Mouse (Mus musculus): ENCODE data around the gene Opalin.

The Opalin gene

DNA sequence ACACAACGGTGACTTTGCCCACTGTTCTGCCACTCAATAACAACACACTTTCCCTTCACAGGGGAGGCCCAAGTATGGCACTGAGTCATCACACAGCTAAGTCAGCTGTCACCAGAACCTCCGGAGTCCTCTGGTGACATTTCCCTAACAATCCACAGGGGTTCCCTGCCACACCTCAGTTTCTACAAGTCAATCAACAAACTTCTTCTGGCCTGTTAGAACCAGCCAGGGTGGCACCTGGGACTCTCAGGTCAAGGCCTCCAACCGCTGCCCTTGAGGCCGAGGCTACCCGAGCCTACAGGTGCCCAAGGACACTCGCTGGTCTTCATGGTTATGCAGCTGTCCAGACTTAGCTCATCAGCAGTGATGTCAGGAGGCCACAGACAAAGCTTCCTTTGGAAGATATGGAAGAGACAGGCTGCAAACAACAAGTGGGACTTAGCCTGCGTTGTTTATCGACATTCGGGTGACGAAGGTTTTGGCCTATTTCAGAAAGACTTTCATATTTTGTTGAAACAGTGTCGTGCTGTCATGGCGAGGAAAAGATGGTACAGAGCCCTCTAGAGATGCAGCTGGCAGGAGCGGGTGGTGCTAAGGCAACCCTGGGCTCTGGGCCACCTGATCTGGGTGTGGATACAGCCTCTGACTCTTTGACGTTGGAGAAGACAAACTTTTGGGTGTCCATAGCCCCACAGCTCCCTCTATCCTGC lies 3.0 kb downstream of the Opalin start:
- no peak for DNase-seq (ENCODE audit: low spot score)

DNA sequence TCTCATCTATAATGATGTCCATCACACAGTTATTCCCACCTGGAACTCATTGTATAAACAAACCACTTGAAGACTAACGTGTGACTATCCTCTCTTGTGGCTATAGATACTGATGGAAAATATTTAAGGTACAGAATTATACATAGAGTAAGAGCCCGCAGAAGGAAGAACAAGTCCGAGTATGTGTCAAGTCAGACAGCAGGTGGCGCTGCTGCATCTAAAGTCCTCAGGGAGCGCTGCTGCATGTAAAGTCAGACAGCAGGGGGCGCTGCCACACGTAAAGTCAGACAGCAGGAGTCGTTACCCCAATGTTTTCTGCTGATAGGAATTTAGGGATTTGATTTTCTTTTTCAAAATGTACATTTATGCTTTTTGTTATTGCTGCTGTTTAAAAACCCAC lies 5.4 kb downstream of the Opalin start:
- peak; percentile 97 for DNase-seq (ENCODE audit: low spot score)

DNA sequence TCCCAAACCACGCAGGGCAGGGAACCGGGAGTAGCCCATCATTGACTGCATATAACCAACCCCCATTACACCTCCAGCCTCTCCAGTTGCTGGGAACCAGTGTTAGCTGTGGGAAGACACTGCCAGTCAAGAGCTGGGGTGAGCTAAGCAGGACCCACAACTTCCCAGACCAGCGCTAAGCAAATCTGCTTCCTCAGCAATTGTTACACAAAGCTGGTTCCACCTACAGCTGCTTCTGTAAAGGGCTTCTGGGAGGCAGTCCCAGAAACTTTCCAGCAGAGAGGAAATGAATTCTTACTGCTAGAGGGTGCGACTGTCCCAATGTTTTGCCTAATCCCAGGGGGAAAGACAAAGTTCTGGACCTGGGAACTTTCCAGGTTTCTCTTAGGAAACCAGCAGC lies 22.2 kb downstream of the Opalin start:
- no peak for DNase-seq (ENCODE audit: low spot score)

DNA sequence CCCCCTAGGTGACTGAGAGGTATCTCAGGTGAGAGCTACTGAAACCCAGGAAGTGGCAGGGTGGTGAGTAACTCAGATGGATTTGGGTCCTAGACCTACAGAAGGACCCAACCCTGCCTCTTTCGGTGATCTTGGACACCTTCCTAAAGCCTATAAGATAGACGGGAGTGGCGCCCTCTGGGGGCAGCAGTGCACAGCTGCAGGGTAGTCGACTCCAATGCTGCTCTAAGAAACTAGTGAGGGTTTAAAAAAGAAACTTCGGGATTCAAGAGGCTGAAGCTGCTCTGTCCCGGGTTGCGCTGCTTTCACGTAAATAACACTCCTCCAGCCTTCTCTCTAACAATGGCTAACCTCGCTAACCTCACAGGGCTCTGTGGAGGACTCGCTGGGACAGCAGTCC lies 23.4 kb downstream of the Opalin start:
- DNase-seq (ENCODE audit: low spot score), result peak; percentile 60

DNA sequence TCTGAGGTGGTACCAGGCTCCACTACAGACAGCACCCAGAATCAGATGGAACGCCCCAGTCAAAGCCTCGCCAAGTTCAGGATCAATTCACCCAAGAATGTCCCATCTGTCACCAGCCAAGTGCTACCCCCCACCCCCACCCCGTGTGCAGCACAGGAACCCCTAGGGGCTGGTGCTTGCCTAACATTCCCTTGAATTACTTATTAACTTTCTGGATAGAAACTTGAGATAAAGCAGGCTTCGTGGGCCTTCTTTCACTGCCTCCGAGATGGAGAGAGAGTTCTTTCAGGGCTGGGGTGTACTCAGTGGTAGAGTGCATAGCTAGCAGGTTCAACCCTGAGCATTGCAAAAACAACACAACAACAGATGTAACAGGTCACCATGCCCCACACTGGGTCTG lies 24.7 kb downstream of the Opalin start:
- DNase-seq (ENCODE audit: low spot score), result no peak

DNA sequence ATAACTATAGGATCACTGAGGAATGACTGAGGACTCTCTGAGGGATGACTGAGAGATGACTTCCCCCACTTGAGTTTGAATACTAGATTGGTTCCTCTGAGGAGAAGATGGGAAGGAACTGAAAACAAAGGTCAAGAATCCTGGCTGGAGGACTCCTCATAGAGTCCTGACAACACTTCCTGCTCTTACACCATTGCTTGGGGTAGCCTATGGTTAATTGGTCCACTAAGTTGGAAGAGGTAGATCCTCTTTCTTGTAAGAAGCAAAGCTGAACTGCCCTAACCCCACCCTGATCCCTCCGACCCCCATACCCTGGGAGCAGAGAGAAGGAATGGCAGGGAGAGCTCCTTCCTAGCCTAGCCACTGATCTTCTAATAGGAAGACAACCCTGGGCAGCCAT lies 25.2 kb downstream of the Opalin start:
- no peak for DNase-seq (ENCODE audit: low spot score)

DNA sequence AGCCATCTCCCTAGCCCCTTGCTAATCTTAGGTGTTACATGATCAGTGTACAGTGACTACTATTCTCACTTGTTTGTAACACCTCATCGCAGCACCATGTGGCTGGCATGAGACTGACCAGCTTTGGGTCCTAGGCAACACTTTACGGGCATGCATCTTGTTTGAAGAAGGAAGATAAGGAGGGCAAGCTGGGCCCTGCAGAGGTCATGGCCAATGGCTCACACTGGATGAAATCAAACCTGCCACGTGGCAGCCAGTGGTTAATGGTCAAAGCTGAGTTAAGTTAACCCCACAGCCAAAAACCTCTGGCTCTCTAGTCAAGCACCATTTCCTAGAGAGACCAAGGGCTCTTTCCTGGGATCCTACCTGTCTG lies 28.7 kb downstream of the Opalin start:
- DNase-seq (ENCODE audit: low spot score), result no peak

DNA sequence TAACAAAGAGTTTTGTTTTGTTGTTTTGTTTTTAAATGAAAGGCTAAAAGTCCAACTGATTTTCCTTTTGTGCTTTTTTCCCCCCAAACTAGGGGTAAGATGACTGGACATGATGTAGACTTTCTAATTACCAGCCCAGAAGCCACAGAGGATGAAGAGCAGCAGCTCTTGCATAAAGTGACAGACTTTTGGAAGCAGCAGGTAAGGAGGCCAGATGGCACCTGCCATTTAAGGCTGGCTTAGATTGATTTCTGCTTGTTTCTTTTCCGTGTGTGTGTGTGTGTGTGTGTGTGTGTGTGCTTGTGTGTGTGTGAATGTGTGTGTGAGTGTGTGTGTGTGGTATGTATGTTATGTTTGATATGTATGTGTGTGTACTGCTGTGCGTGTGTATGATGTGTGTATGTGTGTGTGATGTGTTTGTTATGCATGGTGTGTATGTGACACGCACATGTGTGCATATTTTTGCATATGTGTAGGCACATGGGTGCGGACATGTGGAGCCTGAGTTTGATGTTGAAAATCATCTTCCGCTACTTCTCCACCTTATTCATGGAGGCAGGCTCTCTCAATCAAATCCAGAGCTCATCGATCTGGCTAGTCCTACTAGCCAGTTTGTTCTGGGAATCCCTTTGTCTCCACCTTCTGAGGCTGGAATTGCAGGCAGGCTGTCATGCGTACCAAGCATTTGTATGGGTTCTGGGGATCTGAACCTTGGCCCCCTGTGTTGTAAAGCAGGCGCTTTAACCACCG lies 29.3 kb downstream of the Opalin start:
- DNase-seq (ENCODE audit: low spot score), result peak; percentile 7

DNA sequence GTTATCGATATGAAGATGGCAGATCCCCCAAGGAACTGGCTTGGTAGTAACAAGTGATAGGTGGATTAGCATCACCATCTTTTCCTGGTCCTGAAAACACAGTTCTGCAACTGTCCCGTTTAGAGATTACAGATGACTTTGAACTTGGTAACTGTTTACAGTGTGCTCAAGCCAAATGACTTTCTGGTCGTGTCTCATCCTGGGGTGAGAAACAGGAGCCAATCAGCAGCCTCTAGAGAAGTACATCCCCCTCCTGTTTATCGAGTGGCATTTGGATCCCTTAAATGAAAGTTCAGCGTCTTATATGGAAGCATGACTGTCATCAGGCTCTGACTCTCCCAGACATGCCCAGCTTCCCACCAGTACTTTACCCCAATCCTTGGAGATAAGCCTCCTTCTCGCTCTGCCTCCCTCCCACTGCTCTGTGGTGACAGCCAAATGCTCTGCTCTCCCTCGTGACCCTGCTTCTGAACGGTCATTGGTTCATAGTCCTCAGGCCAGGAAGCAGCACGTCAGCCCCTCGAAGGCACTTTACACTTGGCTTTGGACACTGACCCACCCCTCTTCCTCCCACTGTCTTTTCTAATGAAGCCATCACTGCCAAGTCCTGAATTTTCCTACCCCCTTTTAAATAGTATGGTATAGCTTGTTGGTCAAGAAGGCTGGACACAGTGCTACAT lies 31.7 kb downstream of the Opalin start:
- peak; percentile 14 for DNase-seq (ENCODE audit: low spot score)

DNA sequence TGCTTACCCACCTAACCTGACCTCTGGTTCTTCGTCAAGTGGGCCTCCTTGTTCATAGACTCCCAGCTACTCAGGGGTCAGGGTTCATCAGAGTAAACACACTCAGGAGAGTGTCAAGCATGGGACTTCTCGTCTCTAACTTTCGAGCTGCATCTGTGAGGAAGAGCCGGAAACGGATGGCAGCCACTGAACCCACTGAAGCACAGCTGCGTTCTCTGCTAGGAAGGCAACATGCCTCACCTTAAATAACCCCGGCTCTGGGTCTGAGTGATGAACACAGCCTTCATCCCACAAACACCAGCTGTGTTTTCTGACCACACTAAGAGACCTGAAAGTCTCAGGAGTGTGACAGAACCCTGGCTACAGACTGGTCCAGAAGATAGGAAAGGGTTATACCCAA lies 37.8 kb downstream of the Opalin start:
- no peak for DNase-seq (ENCODE audit: low spot score)

DNA sequence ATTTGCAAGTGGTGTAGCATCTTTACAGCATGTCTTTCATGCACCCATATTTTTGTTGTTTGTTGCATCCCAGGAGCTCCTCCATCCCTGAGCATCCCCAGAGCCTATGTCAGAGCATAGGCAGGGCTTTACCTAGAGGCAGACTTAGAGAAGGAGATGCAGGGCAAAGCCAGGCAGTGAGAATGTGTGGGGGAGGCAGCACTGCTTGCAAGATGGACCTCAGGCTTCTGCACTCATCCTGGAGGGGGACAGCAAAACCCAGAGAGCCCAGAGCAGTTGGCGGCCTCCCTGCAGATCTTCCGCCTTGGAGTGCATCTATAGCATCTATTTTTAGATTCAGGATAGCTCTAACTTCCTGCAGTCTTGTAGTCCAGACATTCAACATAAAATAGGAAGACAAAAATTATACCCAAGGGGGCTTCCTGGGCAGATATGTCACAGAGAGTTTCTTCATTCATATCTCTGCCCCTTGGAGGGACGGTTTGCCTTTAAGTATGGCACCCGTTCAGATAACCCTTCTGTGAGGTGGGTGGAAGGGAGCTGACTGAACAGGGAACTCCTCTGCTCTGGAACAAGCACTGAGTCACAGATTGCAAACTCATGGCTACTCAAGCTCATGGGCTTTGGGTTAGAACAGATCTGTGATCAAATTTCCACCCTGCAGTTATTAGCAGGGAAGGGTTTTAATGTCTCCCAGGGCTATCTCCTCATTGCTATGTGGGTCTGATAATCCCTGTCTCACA lies 40.9 kb downstream of the Opalin start:
- DNase-seq (ENCODE audit: low spot score), result no peak

DNA sequence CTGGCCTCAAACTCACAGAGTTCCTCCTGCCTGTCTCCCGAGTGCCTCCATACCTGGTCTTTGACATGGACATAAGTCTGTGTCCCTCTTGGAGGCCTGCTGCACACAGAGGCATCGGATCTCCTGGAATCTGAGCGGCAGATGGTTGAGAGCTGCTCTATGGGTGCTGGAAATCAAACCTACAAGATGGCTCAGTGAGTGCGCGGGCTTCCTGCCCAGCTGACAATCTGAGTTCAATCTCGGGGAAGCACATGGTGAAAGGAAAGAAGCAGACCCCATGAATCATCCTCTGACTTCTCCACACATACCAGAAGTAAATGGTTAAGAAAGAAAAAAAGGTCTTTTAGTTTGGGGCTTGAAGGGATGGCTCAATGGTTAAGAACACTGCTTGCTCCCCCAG lies 45.0 kb downstream of the Opalin start:
- DNase-seq (ENCODE audit: low spot score), result no peak

DNA sequence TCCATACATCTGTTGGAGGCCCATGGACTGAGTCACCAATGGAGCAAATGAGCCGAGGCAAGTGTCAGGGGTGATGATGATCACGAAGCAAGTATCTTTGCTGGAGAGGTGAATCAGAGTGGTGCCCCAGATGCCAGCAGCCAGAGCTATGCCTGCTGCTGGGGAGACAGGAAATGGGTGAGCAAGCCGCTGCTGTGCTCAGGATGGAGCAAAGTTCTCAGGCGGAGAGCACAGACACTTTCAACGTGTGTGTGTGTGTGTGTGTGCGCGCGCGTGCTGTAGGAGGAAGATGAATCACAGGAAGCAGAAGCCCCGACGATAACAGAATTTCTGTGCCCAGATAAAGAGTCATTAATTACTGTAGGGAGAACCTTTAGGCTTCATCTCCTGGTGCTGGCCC lies 45.9 kb downstream of the Opalin start:
- no peak for DNase-seq (ENCODE audit: low spot score)

DNA sequence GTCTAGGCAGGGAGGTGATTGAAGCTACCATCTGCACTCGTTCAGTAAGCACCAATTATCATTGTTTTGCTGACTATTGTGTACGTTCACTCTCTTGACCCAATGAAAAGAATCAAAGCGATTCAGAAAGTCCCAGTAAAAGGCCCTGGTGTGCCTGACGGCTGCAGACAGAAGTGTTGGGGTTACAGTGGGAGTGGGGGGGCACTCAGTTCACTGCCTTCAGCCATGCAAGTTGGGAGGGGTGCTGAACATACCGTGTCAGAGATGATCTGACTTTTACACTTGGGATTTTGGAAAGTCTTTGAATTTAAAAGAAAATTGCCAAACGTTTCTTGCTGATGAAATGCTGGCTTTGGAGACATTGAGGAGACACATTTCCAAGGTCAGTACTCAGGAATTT lies 46.8 kb downstream of the Opalin start:
- DNase-seq (ENCODE audit: low spot score), result no peak

DNA sequence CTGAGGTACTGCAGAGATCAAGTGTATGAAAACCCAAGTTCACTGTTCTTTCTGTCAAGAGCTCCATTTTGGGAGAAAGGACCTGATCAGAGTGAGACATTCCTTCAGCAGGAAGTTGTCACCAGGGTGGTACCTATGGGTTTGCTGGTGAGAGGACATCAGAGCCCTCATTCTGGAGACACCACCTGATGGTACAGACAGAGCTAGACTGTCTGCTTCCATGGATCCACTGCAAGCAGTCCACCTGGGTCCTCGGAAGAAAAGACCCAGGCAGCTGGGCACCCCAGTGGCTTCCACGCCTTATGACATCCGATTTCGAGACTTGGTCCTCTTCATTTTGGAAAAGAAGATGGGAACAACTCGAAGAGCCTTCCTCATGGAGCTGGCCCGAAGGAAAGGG lies 47.7 kb downstream of the Opalin start, which contains the start of gene Dntt:
TSS of gene Dntt (plus strand) at position 57 of the 400 bp plus-strand sequence.
- no peak for DNase-seq (ENCODE audit: low spot score)

DNA sequence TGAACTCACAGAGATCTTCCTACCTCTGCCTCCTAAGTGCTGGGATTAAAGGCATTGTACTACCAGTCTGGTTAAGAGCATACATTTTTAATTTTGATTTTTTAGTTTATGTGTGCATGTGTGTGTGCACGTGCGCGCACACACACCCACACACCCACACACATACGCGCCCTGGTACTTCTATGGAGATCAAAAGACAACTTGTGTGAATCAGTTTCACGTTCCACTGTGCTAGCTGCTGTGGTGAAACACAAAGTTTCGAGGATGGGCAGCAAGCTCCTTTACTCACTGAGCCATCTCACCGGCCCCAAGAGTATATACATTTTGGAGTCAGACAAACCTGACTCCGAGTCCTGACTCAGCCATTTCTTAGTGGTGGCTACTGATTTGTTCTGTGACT lies 49.3 kb downstream of the Opalin start:
- DNase-seq (ENCODE audit: low spot score), result no peak

DNA sequence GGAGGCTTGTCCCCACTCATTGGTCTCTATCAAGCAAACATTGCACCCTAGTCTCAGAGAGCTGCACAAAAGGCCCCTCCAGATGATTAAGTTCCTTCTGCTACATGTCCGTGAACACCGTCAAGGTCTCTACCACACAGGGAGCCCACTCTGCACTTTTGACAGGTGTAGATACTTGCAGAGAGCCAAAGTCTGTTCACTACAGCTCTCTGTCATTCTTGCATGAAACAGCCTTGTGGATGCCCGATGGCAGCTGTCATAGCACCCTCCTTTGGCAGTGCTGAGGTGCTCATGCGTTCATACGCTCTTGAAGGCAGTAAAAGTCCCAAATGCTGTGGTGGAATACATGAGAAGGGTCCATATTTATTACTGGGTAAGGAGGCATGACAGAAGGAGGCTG lies 49.9 kb downstream of the Opalin start:
- no peak for DNase-seq (ENCODE audit: low spot score)

DNA sequence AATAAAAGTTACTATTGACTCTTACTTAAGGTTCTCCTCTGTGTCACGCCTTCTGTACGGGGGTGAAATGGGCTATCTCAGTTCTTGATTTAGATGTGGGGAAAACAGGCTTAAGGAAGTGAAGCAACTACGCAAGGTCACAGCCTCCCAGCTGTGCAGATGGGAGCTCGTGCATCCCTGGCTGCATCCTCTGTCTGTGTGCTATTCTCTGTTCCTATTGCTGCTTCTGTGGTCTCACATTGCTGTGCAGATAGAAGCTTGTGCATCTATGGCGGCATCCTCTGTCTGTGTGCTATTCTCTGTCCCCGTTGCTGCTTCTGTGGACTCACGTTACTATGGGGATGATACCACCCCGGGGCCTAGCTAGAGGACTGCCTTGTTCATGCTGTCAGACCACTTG lies 50.4 kb downstream of the Opalin start:
- no peak for DNase-seq (ENCODE audit: low spot score)

DNA sequence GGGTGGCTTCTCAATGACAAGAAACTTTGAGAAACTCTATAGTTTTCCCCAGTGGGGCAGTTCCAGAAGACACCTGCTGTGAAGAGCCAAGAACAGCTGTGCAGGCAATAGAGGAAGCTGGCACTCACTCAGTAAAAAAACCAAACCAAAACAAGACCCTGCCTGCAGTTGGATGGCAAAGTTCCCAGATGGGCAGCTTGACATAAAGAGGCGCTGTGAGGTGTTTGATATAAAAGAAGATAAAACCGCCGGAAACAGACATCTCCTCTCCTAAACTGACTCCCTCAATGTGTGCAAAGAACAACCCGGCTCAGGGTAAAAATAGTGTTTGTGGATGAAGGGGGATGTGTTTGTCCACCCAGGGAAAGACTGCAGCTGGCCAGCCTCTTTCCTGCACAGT lies 54.7 kb downstream of the Opalin start:
- DNase-seq (ENCODE audit: low spot score), result no peak

DNA sequence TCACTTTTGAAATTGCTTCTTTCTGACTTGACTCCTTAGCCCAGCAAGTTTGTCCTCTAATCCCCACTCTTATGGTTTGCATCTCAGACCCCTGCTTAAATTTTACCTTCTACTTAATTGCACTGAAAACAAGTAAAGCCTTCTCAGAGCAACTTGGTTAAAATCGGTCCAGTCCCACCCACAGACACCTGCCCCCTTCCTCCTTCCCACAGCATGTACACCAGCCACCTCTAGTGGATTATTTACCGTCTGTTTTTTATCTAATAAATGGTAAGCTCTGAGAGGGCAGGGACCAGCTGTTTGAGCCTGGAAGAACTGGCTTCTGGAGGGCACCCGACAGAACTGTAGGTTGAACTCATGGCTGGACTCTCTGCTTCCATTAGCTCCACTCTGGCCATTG lies 56.4 kb downstream of the Opalin start:
- no peak for DNase-seq (ENCODE audit: low spot score)

DNA sequence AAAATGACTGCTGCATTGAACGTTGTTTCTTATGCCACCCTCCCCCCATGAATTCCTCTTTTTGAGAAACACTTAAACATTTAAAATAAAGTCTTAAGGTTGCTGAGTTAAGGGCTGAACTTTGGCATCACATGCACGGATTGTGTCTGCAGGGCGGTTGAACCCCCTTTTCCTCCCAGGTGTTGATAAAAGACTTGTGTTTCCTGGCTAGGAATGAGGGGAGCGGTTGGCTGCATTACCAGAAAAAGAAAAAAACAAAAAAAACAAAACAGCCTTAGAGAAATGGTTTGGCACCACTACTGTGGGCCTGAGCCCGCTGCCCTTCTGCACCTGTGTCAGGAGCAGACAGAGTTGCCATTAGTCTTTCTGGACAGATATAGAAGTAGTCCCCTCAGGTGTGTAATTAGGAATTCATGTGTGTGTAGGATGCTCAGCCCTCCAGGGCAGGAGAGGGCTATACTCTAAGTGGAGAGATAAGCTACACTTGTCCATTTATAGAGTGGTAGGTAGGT lies 57.7 kb downstream of the Opalin start:
- no peak for DNase-seq (ENCODE audit: low spot score)

DNA sequence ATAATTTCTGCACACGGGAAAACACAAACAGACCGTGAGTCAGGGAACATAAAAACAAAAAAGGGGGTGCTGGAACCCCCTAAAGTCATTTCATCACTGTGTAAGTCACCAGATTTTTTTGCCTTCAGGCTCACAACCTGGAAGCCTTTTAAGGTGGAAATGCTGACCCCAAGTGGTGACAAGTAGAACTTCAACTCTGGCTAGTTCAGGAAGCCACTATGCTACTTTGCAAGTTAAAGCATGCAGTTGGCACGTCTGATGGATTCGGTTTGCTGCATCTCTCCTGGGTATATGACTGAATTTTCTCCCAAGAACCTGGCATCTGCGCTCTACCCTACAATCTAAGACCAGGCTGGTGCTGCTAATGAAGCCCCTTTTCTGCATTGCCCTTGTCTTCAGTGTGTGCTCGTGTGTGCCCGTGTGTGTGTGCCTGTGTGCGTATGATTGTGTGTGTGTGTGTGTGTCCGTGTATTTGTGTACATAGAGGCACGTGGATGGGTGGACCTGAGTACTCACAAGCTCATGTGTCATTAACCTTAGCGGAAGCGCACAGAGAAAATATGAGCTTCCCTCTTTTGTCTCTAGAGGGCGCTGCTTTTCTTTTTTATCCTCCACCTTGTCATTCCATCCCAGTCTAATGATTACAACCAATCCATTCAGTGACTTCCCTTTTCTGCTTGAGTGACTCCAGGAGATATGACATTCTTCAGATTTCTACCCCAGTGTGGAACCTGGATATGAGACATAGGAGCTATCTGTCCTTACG lies 60.8 kb downstream of the Opalin start:
- peak; percentile 84 for DNase-seq (ENCODE audit: low spot score)
